Mouse (Mus musculus): Measurements from ENCODE around the gene Me1. TPM values are rescaled to one million over a fixed set of nuclear protein-coding genes. Genes with fewer than 3 reads are reported as not detected.
A peak's percentile ranks its signal among the peaks of the same experiment; 100 is the strongest.

The Me1 gene
- polyA plus RNA-seq, 1 experiment from 2014 or later, result 10.3 TPM

- no peaks in the 10 kb centered on the region for H3K4me1 ChIP-seq (ENCODE audit: insufficient read depth)
- H3K4me2 ChIP-seq (ENCODE audit: low read depth, low read length), result no peak overlapping the region
- no peaks in the 10 kb centered on the region for H3K36me3 ChIP-seq (replicated peaks; ENCODE audit: insufficient read depth, low read length)
- peak; percentile 38 for DNase-seq
- no peak overlapping the region for H3K27ac ChIP-seq (ENCODE audit: low read depth)
- no peak overlapping the region for H3K9ac ChIP-seq (replicated peaks)
- TF ChIP-seq EP300 (IDR thresholded peaks at IDR 0.05; ENCODE audit: low read depth), result no peak
- TF ChIP-seq CTCF (IDR thresholded peaks at IDR 0.05; ENCODE audit: low read depth), result peak; percentile 65
- no peak overlapping the region for H3K4me3 ChIP-seq (ENCODE audit: low read depth, low read length)
- no peaks in the 10 kb centered on the region for H3K27me3 ChIP-seq (ENCODE audit: insufficient read depth, low read length)
- peak; percentile 47; the same call in 1 of the 2 replicates for ATAC-seq
- 74% methylated on average over 19 of the region's 19 CpGs for WGBS (ENCODE audit: insufficient replicate concordance)
- H3K9me3 ChIP-seq (ENCODE audit: low read length), result no peaks in the 10 kb centered on the region
These were observed 102.8 kb downstream of the Me1 start for GRCm38 (mm10) chr9:86592676-86593668.

GRCm38 (mm10) chr9:86587019-86587795, 108.5 kb downstream of the Me1 start:
- no peaks in the 10 kb centered on the region for H3K27me3 ChIP-seq (ENCODE audit: insufficient read depth, low read length)
- TF ChIP-seq EP300 (IDR thresholded peaks at IDR 0.05; ENCODE audit: low read depth) (no peak), CTCF (IDR thresholded peaks at IDR 0.05; ENCODE audit: low read depth) (no peak)
- H3K4me2 ChIP-seq (ENCODE audit: low read depth, low read length), result no peak overlapping the region
- H3K9ac ChIP-seq (replicated peaks), result no peak overlapping the region
- ATAC-seq (no peak), DNase-seq (no peak)
- no peaks in the 10 kb centered on the region for H3K36me3 ChIP-seq (replicated peaks; ENCODE audit: insufficient read depth, low read length)
- no peak overlapping the region for H3K4me3 ChIP-seq (ENCODE audit: low read depth, low read length)
- no peaks in the 10 kb centered on the region for H3K4me1 ChIP-seq (ENCODE audit: insufficient read depth)
- 81% methylated on average over 11 of the region's 11 CpGs for WGBS (ENCODE audit: insufficient replicate concordance)
- H3K27ac ChIP-seq (ENCODE audit: low read depth), result no peak overlapping the region
- H3K9me3 ChIP-seq (ENCODE audit: low read length), result no peaks in the 10 kb centered on the region

GRCm38 (mm10) chr9:86583740-86584139, 112.0 kb downstream of the Me1 start:
- ATAC-seq (peak; percentile 43; the same call in 1 of the 2 replicates), DNase-seq (peak; percentile 70)
- H3K9ac ChIP-seq (replicated peaks), result no peak overlapping the region
- no peak for TF ChIP-seq EP300 (IDR thresholded peaks at IDR 0.05; ENCODE audit: low read depth)
- peak; percentile 90 for TF ChIP-seq CTCF (IDR thresholded peaks at IDR 0.05; ENCODE audit: low read depth)
- WGBS (ENCODE audit: insufficient replicate concordance), result 42% methylated on average over 3 of the region's 3 CpGs
- H3K27ac ChIP-seq (ENCODE audit: low read depth), result no peak overlapping the region
- peaks cover 4% of the 10 kb centered on the region; the same call in 1 of the 2 replicates for H3K4me1 ChIP-seq (ENCODE audit: insufficient read depth)
- no peaks in the 10 kb centered on the region for H3K9me3 ChIP-seq (ENCODE audit: low read length)
- no peaks in the 10 kb centered on the region for H3K36me3 ChIP-seq (replicated peaks; ENCODE audit: insufficient read depth, low read length)
- no peaks in the 10 kb centered on the region for H3K27me3 ChIP-seq (ENCODE audit: insufficient read depth, low read length)
- H3K4me2 ChIP-seq (ENCODE audit: low read depth, low read length), result no peak overlapping the region
- no peak overlapping the region for H3K4me3 ChIP-seq (ENCODE audit: low read depth, low read length)

GRCm38 (mm10) chr9:86579657-86580056, 116.1 kb downstream of the Me1 start:
- WGBS (ENCODE audit: insufficient replicate concordance), result 29% methylated on average over 10 of the region's 10 CpGs

GRCm38 (mm10) chr9:86575178-86575577, 120.6 kb downstream of the Me1 start:
- DNase-seq (no peak), ATAC-seq (no peak)
- Histone ChIP-seq H3K27me3 (ENCODE audit: insufficient read depth, low read length) (no peaks in the 10 kb centered on the region), H3K9ac (replicated peaks) (no peak overlapping the region), H3K4me1 (ENCODE audit: insufficient read depth) (peaks cover 16% of the 10 kb centered on the region), H3K4me2 (ENCODE audit: low read depth, low read length) (no peak overlapping the region), H3K36me3 (replicated peaks; ENCODE audit: insufficient read depth, low read length) (no peaks in the 10 kb centered on the region), H3K27ac (ENCODE audit: low read depth) (no peak overlapping the region), H3K9me3 (ENCODE audit: low read length) (no peaks in the 10 kb centered on the region), H3K4me3 (ENCODE audit: low read depth, low read length) (no peak overlapping the region)
- TF ChIP-seq EP300 (IDR thresholded peaks at IDR 0.05; ENCODE audit: low read depth), result no peak
- TF ChIP-seq CTCF (IDR thresholded peaks at IDR 0.05; ENCODE audit: low read depth), result no peak
- WGBS (ENCODE audit: insufficient replicate concordance), result 77% methylated on average over 6 of the region's 6 CpGs

More at GRCm38 (mm10) chr9:86579657-86580056, 116.1 kb downstream of the Me1 start:
- peak overlapping the region; percentile 54 for H3K4me2 ChIP-seq (ENCODE audit: low read depth, low read length)
- no peaks in the 10 kb centered on the region for H3K27me3 ChIP-seq (ENCODE audit: insufficient read depth, low read length)
- ATAC-seq (no peak), DNase-seq (no peak)
- H3K4me3 ChIP-seq (ENCODE audit: low read depth, low read length), result no peak overlapping the region
- no peaks in the 10 kb centered on the region for H3K36me3 ChIP-seq (replicated peaks; ENCODE audit: insufficient read depth, low read length)
- no peak overlapping the region for H3K9ac ChIP-seq (replicated peaks)
- peaks cover 4% of the 10 kb centered on the region; the same call in 1 of the 2 replicates for H3K4me1 ChIP-seq (ENCODE audit: insufficient read depth)
- no peak for TF ChIP-seq EP300 (IDR thresholded peaks at IDR 0.05; ENCODE audit: low read depth)
- no peak for TF ChIP-seq CTCF (IDR thresholded peaks at IDR 0.05; ENCODE audit: low read depth)
- no peak overlapping the region for H3K27ac ChIP-seq (ENCODE audit: low read depth)
- no peaks in the 10 kb centered on the region for H3K9me3 ChIP-seq (ENCODE audit: low read length)

Measured in liver, postnatal 0 days (tissue).